Mouse (Mus musculus) kidney, embryonic 15.5 days (tissue): ENCODE measurements around the gene Ssr2. TPM values are rescaled to one million over a fixed set of nuclear protein-coding genes. Genes with fewer than 3 reads are reported as not detected.

ENCODE experiments used
- ATAC-seq: fragments of 200-750 bp; cut with Nextera tagmentation; replicated peaks from 2 replicates; pipeline ENCODE4 v1.8.0; 2017; ENCODE audit warnings: moderate TSS enrichment; ENCODE audit not compliant: low FRiP score
- H3K27ac ChIP-seq: fragments of 300-500 bp; sonication (generic); 2 replicates; pipeline ENCODE4 v1.5.1; 2015; ENCODE audit warnings: mild to moderate bottlenecking, inconsistent platforms
- H3K27me3 ChIP-seq: fragments of 300-500 bp; sonication (generic); 2 replicates; pipeline ENCODE4 v1.6.1; 2015; ENCODE audit warnings: inconsistent platforms
- H3K36me3 ChIP-seq: fragments of 300-500 bp; sonication (generic); 2 replicates; pipeline ENCODE4 v1.6.1; 2015; ENCODE audit warnings: inconsistent platforms
- H3K4me1 ChIP-seq: fragments of 300-500 bp; sonication (generic); 2 replicates; pipeline ENCODE4 v1.6.1; 2015; ENCODE audit warnings: inconsistent platforms
- H3K4me2 ChIP-seq: fragments of 300-500 bp; sonication (generic); 2 replicates; pipeline ENCODE4 v1.6.1; 2015; ENCODE audit warnings: moderate library complexity, mild to moderate bottlenecking, inconsistent platforms
- H3K4me3 ChIP-seq: fragments of 300-500 bp; sonication (generic); replicated peaks from 2 replicates; pipeline ENCODE4 v1.5.1; 2015; ENCODE audit warnings: mild to moderate bottlenecking, inconsistent platforms
- H3K9ac ChIP-seq: fragments of 300-500 bp; sonication (generic); 2 replicates; pipeline ENCODE4 v1.6.1; 2015; ENCODE audit warnings: mild to moderate bottlenecking, inconsistent platforms
- H3K9me3 ChIP-seq: fragments of 300-500 bp; sonication (generic); replicated peaks from 2 replicates; pipeline ENCODE4 v1.6.1; 2016; ENCODE audit warnings: inconsistent platforms
- WGBS: fragments of 180-500 bp; shearing (Covaris S2); methylation state at CpG from one replicate; pipeline ENCODE4 v1.1.7; 2015; ENCODE audit warnings: mixed read lengths; 5-methylcytosine and 5-hydroxymethylcytosine counted together
- polyA plus RNA-seq: library from polyadenylated mRNA; unstranded; fragments of >200 nt; fragmentation: Nextera tagmentation; extraction: Ambion mirVana; gene quantifications from 2 replicates; pipeline ENCODE4 v1.2.1, GENCODE M21; 2015

The Ssr2 gene
- polyA plus RNA-seq, 1 experiment from 2014 or later = 318 TPM

DNA sequence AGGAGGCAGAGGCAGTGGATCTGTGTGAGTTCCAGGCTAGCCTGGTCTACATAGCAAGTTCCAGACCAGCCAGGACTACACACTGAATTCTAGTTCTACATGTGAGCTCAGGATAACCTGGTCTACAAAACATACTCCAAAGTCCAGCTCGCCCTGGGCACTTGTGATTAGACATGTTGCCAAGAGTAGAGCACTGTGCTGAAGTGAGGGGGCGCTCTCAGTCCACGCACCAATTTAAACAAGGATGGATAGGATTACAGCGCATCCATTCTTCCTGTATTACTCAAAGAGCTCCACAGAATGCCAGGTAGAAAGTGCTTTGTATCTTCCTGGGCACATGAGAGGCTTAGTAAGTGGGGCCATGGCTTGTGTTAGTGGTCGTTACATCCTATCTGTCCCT, 31.2 kb upstream of the Ssr2 start:
- Histone ChIP-seq H3K4me3 (no peak overlapping the region), H3K27me3 (no peaks in the 10 kb centered on the region), H3K27ac (no peak overlapping the region; the same call in 1 of the 2 replicates), H3K4me2 (no peak overlapping the region), H3K4me1 (peaks cover 42% of the 10 kb centered on the region), H3K9ac (no peak overlapping the region), H3K9me3 (no peaks in the 10 kb centered on the region), H3K36me3 (peaks cover 23% of the 10 kb centered on the region)
- no peak for ATAC-seq
- WGBS = 33% methylated on average over 5 of the region's 5 CpGs

DNA sequence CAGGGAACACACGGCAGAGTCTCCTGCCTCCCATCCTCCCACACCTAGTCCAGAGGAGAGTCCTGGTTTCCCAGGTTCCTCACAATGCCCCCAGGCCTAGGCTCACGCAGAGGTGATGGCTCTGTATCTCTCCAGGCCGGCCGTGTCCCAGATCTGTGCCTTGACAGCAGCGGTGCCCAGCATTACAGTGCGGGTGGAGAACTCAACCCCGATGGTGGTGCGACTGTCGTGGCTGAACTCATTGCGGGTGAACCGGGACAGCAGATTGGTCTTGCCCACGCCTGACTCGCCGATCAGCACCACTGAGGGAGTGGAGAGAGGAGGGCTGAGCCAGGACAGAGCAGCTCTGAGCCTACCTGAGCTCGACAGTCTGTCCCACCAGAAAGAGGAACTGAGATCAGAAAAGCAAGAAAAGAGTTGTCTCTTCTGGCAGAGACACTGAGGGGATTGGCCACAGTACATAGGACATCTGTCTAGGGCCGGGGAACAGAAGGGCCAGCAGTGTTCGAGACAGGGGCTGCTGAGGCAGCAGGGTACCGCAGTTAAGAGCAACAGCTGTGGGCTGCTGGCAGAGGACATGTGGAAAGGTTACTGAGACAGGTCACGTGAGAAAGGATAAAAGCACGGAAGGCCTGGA, 30.6 kb upstream of the Ssr2 start:
- Histone ChIP-seq H3K4me2 (no peak overlapping the region), H3K4me1 (peaks cover 38% of the 10 kb centered on the region), H3K4me3 (no peak overlapping the region), H3K9me3 (no peaks in the 10 kb centered on the region), H3K27ac (peak overlapping the region; percentile 30; the same call in 1 of the 2 replicates), H3K27me3 (no peaks in the 10 kb centered on the region), H3K9ac (no peak overlapping the region), H3K36me3 (peaks cover 19% of the 10 kb centered on the region)
- 51% methylated on average over 20 of the region's 20 CpGs for WGBS
- ATAC-seq = no peak

GRCm38 (mm10) chr3:88546674-88547418, 28.8 kb upstream of the Ssr2 start:
- WGBS = 77% methylated on average over 6 of the region's 6 CpGs
- H3K4me2 ChIP-seq = no peak overlapping the region
- H3K4me1 ChIP-seq = peaks cover 40% of the 10 kb centered on the region
- H3K27me3 ChIP-seq = no peaks in the 10 kb centered on the region
- H3K4me3 ChIP-seq = no peak overlapping the region
- no peaks in the 10 kb centered on the region for H3K9me3 ChIP-seq
- H3K36me3 ChIP-seq = 0 out of 2 replicates have a peak, but pooled peaks cover 4% of the 10 kb centered on the region
- no peak overlapping the region for H3K9ac ChIP-seq
- no peak overlapping the region for H3K27ac ChIP-seq
- no peak for ATAC-seq

GRCm38 (mm10) chr3:88548180-88548917, 27.3 kb upstream of the Ssr2 start, which contains the start of gene Rab25:
Rab25 (minus strand) TSS chr3:88548300.
- H3K4me3 ChIP-seq = peak within 1 kb of the TSS; percentile 24; the same call in 1 of the 2 replicates
- H3K9ac ChIP-seq = peak within 1 kb of the TSS; percentile 8; the same call in 1 of the 2 replicates
- 48% methylated on average over 18 of the region's 18 CpGs for WGBS
- H3K27me3 ChIP-seq = no peaks in the 10 kb centered on the region
- peaks cover 43% of the 10 kb centered on the region for H3K4me1 ChIP-seq
- 0 out of 2 replicates have a peak, but pooled peaks cover 4% of the 10 kb centered on the region for H3K36me3 ChIP-seq
- H3K9me3 ChIP-seq = no peaks in the 10 kb centered on the region
- ATAC-seq = no peak
- H3K4me2 ChIP-seq = peak within 1 kb of the TSS; percentile 45
- peak within 1 kb of the TSS; percentile 57; the same call in 1 of the 2 replicates for H3K27ac ChIP-seq

DNA sequence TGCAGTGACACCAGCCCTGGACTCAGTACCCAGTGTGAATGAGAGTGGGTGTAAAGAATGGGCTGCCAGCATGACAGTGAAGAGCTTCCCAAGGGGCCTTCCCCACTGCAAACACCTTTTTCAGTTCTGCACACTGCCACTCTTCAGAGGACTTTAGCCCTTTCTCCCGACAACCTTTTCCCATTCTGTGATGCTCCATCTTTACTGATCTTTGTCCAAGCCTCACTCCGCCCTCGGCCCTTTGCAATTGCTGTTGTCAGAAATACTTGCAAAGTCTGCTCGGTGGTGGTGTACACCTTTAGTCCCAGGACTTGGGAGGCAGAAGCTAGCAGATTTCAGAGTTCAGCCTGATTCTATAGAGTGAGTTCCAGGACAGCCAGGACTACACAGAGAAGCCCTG, 24.1 kb upstream of the Ssr2 start:
- Histone ChIP-seq H3K4me3 (peak overlapping the region; percentile 4; the same call in 1 of the 2 replicates), H3K27ac (peak overlapping the region; percentile 41; the same call in 1 of the 2 replicates), H3K9me3 (no peaks in the 10 kb centered on the region), H3K4me2 (peak overlapping the region; percentile 84), H3K27me3 (no peaks in the 10 kb centered on the region), H3K36me3 (peaks cover 17% of the 10 kb centered on the region), H3K4me1 (peaks cover 46% of the 10 kb centered on the region), H3K9ac (no peak overlapping the region)
- 75% methylated on average over 4 of the region's 4 CpGs for WGBS
- no peak for ATAC-seq

- ATAC-seq = no peak
- Histone ChIP-seq H3K27ac (peak overlapping the region; percentile 99), H3K9ac (peak overlapping the region; percentile 59), H3K4me2 (peak overlapping the region; percentile 84), H3K36me3 (peaks cover 23% of the 10 kb centered on the region), H3K9me3 (no peaks in the 10 kb centered on the region), H3K27me3 (no peaks in the 10 kb centered on the region), H3K4me1 (peaks cover 42% of the 10 kb centered on the region), H3K4me3 (peak overlapping the region; percentile 94)
- WGBS = 20% methylated on average over 16 of the region's 16 CpGs
These were observed 23.5 kb upstream of the Ssr2 start for GRCm38 (mm10) chr3:88552082-88552645.

DNA sequence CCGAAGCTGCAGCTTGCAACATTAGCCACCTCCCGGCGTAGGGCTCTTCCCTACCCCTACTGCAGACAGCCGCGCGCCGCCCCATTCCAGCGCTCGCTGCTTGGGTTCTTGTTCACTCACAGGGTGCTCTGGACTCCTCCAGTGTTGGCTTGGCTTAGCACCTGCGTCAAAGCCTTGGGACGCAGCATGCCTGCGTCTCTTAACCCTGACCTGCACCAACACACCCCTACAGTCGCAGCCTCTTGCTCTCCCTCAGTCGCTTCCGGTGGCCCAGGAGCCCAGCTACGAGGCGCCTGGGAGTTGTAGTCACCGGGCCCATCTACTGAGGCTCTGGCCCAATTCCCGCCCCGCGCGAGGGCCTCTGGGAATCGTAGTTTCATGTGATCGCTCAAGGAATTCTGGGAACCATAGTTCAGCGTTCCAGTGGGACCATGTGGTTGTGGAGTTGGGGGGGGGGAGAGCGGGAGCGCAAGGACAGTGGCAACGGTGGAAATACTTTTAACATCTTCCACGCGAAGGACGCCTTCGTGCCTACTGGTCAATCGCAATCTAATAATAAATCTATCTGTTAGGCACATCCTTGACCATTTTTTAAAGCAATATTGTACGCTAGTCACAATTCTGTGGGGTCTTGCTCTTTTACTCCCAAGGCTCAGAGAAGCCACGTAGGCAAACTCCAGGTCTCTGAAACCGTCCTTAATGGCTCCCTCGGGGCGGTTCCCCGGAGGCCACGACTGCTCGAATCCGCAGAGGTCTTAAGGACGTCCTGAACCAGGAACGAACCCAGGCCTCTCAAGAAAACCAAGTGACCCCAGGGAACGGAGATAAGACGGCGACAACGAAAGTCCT, 22.8 kb upstream of the Ssr2 start, which contains the start of gene Lamtor2:
Lamtor2 (minus strand) TSS at position 399 of the 849 bp plus-strand sequence.
- H3K27me3 ChIP-seq = no peaks in the 10 kb centered on the region
- ATAC-seq = peak; percentile 91
- under 1% methylated on average over 48 of the region's 48 CpGs for WGBS
- peaks cover 30% of the 10 kb centered on the region for H3K36me3 ChIP-seq
- H3K4me1 ChIP-seq = peaks cover 42% of the 10 kb centered on the region
- peak within 1 kb of the TSS; percentile 94 for H3K4me3 ChIP-seq
- peak within 1 kb of the TSS; percentile 99 for H3K27ac ChIP-seq
- H3K4me2 ChIP-seq = peak within 1 kb of the TSS; percentile 84
- H3K9me3 ChIP-seq = no peaks in the 10 kb centered on the region
- H3K9ac ChIP-seq = peak within 1 kb of the TSS; percentile 93

DNA sequence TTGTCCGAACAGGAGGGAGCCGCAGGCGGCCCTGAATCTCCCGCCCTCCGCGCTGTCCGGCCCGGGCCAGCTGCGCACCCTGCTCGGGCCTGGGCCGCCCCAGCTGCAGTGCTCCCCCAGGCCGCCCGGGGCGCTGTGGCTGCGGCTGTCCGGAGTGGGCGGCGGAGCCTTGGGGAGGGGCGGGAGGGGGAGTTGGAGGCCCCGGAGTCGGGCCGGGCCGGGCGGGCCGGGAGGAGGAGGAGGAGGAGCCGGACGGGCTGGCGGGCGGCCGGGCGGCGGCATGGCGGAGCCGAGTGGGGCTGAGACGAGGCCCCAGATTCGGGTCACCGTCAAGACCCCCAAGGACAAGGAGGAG, 22.2 kb upstream of the Ssr2 start, which contains the start of gene Ubqln4:
Ubqln4 (plus strand) TSS at position 234 of the 355 bp plus-strand sequence.
- no peaks in the 10 kb centered on the region for H3K9me3 ChIP-seq
- peak; percentile 91 for ATAC-seq
- peaks cover 36% of the 10 kb centered on the region for H3K4me1 ChIP-seq
- H3K4me3 ChIP-seq = peak within 1 kb of the TSS; percentile 94
- under 1% methylated on average over 36 of the region's 37 CpGs for WGBS
- no peaks in the 10 kb centered on the region for H3K27me3 ChIP-seq
- H3K36me3 ChIP-seq = peaks cover 36% of the 10 kb centered on the region
- peak within 1 kb of the TSS; percentile 84 for H3K4me2 ChIP-seq
- peak within 1 kb of the TSS; percentile 93 for H3K9ac ChIP-seq
- peak within 1 kb of the TSS; percentile 99 for H3K27ac ChIP-seq

DNA sequence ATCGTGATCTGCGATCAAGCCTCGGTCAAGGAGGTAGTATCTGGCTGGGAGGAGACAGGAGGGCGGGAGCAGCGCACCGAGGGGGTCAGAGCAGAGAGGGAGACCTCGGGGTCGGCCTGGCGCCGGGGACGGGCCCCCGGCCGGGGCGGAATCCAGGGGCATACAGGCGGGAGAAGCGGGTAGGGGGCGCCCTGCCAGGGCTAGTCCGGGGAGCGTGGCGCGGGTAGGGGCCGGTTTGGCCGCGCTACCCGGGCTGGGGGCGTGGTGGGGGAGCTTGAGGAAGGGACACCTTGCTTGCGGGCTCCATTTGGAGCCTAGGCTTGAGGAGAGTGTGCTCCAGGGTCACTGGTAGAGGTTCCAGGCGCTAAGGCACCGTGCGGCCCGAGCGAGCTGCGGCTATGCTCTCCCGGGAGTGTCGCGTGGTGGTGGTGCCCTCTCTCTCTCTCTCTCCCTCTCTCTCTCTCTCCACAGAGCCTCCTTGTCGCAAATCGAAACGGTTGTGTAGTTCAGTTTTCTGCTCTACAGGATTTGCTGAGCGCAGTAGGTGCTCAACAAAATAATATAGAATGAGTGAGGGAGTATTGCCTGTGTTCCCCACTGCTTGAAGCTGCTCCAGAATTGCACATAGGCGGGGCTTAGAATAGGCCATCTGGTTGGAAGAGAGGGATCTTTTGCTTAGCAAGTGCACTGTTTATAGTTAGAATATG, 21.6 kb upstream of the Ssr2 start:
- Histone ChIP-seq H3K4me3 (peak overlapping the region; percentile 94), H3K27ac (peak overlapping the region; percentile 99), H3K4me1 (peaks cover 35% of the 10 kb centered on the region), H3K27me3 (no peaks in the 10 kb centered on the region), H3K9me3 (no peaks in the 10 kb centered on the region), H3K9ac (peak overlapping the region; percentile 93), H3K36me3 (peaks cover 38% of the 10 kb centered on the region), H3K4me2 (peak overlapping the region; percentile 84)
- ATAC-seq = peak; percentile 53
- WGBS = under 1% methylated on average over 39 of the region's 41 CpGs

GRCm38 (mm10) chr3:88555069-88555605, 20.5 kb upstream of the Ssr2 start:
- H3K36me3 ChIP-seq = peaks cover 48% of the 10 kb centered on the region
- no peak overlapping the region for H3K9ac ChIP-seq
- H3K4me2 ChIP-seq = peak overlapping the region; percentile 84
- H3K4me1 ChIP-seq = peaks cover 35% of the 10 kb centered on the region
- 63% methylated on average over 5 of the region's 5 CpGs for WGBS
- H3K27ac ChIP-seq = no peak overlapping the region
- H3K9me3 ChIP-seq = no peaks in the 10 kb centered on the region
- H3K27me3 ChIP-seq = no peaks in the 10 kb centered on the region
- peak overlapping the region; percentile 94; the same call in 1 of the 2 replicates for H3K4me3 ChIP-seq
- ATAC-seq = no peak
